Mouse (Mus musculus) bone marrow, adult 2 months (tissue): Measurements from ENCODE around the gene Ddhd1.

Source experiments
- CTCF ChIP-seq: fragments of 200-500 bp; IDR thresholded peaks from 2 replicates; pipeline ENCODE4 v1.5.1; 2011; ENCODE audit warnings: low read length, control low read depth; ENCODE audit not compliant: control insufficient read depth, insufficient read depth
- POLR2A ChIP-seq: fragments of 200-500 bp; IDR thresholded peaks from 2 replicates; pipeline ENCODE4 v1.6.1; 2011; ENCODE audit warnings: low read depth, mild to moderate bottlenecking, control low read depth, low read length, borderline replicate concordance; ENCODE audit not compliant: control insufficient read depth

GRCm38 (mm10) chr14:45563577-45563976 is 94.4 kb downstream of the Ddhd1 start:
- TF ChIP-seq POLR2A (no peak), CTCF (no peak)
